Mouse (Mus musculus) brain, embryonic 14.5 days (tissue): Measurements from ENCODE around the gene Ttc21a.

ENCODE experiments used
- CTCF ChIP-seq: fragments of 200-500 bp; IDR thresholded peaks from 2 replicates; pipeline ENCODE4 v1.5.1; 2012; ENCODE audit warnings: inconsistent platforms, mild to moderate bottlenecking, moderate library complexity, borderline replicate concordance; ENCODE audit not compliant: insufficient read depth, insufficient read length; ENCODE audit errors: extremely low read depth
- POLR2A ChIP-seq: fragments of 200-500 bp; IDR thresholded peaks from 2 replicates; pipeline ENCODE4 v1.6.1; 2012; ENCODE audit warnings: mild to moderate bottlenecking, inconsistent platforms, borderline replicate concordance; ENCODE audit not compliant: poor library complexity, insufficient read depth, insufficient read length, severe bottlenecking; ENCODE audit errors: extremely low read depth

DNA sequence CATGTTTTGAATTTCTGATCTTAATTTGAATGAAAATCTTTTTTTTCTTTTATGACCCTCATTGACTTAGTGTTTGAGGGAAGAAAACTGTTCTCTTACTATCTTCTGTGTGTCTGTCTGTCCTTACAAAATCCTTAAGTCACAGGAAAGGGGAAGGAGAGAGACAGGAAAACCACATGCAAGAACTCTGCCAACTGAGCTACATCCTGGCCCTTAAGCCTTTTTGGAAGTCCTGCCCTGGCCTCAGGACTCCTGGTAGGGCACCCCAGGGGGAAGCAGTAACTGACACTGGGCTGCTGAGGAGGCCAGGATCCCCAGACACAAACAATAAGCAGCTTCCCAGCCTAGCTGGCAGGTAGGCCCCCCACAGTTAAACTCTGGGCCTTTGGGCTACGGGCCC is 5.9 kb downstream of the Ttc21a start:
- TF ChIP-seq POLR2A, result no peak
- TF ChIP-seq CTCF, result no peak
